Mouse (Mus musculus) lung, adult 18-20 months (tissue): Measurements from ENCODE around the gene Glyr1.
A peak's percentile ranks its signal among the peaks of the same experiment; 100 is the strongest.

Experiments
- DNase-seq, 2 experiments: peaks; one replicate each; pipeline ENCODE4 v3.0.0; 2022; ENCODE audit warnings: mixed read lengths in 2 of 2

Glyr1 gene

DNA sequence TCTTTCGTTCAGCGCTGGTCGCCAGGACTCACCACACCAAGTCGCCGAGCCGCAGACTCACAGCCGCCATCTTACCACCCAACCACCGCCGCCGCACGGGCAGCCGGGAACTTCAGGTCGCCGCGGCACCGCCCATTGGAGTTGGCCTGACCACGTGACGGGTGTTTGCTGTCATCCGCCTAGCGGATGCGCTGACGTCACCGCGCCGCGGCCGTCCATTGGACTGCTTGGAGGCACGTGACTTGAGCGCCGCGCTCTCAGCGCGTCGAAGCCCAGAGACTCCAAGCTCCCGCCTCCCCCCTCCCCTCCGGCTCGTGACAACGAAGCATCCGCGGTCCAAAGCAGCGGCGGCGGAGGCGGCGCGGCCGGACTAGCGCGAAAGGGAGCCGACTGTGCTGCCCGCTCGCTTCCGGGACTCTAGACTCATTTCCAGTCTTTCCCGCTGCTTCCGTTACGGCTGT is at the start of gene Glyr1, which contains the start of gene Ubn1:
Glyr1 (minus strand) TSS at position 90 of the 461 bp plus-strand sequence.
Ubn1 (plus strand) TSS at position 284 of the 461 bp plus-strand sequence.
- peak; percentile 99 to 100 for DNase-seq

DNA sequence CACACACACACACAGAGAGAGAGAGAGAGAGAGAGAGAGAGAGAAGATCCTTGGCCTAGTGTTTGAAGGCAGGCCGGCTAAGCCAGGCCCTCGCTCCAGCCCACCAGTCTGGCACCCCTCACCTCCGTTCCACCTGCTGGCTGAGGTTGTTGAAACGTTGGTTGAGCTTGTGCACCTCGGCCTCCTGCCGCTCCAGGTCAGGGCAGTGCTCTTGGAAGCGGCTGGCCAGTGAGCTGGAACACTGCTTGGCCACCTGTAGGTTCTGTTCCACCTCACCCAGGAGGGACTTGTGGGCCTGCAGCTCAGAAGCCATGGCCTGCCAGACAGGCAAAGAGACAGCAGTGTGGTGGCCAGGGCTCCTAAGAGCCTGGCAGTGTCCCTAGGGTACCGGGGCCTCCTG is 46.8 kb upstream of the Glyr1 start:
- no peak for DNase-seq

DNA sequence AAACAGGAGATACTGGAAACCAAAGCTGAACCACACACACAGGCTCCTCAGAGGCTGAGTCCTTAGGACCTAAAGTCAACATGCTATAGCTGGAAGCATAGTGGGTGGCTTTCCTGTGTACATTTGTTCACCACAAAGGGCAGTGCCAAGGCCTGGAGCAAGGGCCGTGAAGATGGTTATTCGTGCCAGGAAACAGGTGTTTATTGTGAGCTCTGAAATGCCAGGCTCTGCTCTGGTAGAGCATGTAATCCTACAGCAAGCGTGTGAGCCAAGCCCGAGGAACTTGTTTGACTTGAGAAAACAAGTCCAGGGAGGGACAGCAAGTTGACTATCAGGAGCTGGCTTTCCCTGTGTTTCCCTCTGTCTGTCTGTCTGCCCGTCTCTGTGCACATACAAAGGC is 43.6 kb upstream of the Glyr1 start:
- peak; percentile 22 to 34 for DNase-seq

DNA sequence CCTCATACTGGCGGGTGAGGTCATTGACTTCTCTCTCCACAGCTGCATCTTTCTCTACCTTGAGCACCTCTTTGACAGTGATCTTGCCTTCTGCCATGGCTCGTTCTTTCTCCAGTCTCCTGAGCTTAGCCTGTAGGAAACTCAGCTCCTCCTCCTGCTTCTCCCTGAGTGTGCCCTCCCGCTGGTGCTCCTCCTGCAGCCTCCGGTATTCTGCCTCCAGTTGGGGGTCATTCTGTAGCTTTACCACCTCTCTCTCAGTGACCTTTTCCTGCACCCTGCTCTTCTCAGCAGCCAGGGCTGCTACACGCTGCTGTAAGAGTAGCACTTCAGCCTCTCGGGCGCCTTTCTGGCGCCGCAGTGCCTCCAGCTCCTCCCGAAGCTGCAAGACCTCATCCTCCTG is 39.4 kb upstream of the Glyr1 start:
- DNase-seq, result no peak

DNA sequence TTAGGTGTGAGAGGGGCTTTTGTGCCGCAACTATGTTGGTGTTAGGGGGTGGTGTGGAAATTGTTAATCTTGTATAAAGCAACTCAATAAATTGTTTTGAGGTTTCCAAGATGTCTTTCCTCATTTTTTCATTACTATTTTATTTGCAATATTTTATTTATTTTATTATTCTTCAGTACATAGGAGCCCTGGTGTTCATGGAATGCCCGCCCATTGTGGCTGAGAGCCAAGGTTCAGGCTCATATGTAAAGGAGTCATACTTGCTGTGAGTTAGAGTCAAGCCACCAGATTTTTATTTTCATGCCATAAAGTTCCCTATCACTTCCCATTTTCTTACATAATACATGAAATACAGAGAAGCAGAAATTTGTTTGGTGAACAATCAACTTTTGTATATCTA is 36.5 kb upstream of the Glyr1 start:
- no peak for DNase-seq

DNA sequence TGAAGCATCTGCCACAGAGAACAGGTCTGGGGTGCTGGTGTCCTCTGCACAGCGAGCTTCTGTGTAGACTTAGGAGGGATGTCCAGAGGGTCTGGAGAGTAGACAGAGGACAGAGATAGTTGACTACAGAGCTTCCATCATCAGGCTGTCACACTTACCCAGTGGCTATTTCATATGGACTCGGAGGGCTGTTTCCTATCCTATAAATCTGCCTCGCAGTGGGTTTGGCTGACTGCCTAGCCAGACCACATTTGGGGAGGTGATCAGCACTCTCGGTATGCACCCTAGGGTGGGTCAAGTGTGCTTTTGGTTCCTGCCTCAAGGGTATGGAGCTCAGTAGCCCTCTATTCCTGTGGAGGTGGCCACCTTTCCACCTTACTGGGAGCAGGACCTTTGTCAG is 35.5 kb upstream of the Glyr1 start:
- no peak for DNase-seq

DNA sequence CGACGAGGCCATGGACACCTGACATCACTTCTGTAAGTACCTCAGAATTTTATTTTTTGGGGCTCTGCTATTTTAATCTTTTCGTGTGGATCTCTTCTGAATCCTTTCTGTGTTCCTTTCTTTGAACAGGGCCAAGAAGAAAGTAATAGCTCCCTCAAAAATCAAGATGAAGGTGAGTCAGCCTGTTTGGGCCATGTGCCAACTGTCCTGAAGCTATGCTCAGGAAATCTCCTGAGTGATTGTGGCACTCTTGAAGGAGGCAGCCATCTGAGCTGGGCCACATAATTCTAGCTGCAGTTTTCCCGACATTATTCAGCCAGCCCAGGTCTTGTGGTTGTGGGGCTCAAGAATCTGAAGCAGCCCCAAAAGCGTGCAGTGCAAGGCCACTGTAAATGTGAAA is 24.7 kb upstream of the Glyr1 start:
- DNase-seq, result peak in 1 of 2 experiments; percentile 15

DNA sequence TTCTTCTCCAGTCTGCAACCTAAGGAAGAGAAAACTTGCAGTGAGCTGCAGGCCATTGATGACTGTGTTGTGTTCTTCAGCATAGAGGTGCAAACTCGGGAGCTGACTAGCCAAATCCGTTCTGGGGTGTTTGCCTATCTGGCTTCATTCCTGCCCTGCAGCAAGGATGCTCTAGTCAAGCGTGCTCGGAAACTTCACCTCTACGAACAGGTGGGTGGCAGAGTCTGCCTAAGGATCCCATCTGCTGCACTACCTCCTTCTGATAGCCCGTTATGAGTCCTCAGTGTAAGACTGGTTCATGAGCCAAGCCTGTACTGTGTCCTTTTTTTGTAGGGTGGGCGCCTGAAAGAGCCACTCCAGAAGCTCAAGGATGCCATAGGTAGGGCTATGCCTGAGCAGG is 22.3 kb upstream of the Glyr1 start:
- DNase-seq, result no peak

DNA sequence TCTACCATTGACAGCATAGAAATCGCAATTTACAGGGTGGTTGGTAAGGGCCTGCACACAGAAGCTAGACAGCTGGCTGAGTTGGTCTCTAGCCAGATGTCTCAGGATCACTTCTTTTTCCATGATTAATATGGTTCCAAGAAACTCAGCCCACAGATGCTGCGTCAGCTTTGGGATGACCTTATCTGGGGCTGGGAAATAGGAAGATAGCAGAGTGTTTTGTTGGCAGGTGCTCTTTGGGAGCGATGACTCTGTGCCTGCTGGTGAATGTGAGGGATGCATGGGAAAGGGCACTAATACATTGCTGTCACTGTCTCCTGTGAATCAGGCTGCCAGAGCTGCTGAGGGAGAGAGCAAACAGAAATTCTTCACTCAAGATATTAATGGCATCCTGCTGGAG is 20.7 kb upstream of the Glyr1 start:
- peak in 1 of 2 experiments; percentile 18 for DNase-seq

DNA sequence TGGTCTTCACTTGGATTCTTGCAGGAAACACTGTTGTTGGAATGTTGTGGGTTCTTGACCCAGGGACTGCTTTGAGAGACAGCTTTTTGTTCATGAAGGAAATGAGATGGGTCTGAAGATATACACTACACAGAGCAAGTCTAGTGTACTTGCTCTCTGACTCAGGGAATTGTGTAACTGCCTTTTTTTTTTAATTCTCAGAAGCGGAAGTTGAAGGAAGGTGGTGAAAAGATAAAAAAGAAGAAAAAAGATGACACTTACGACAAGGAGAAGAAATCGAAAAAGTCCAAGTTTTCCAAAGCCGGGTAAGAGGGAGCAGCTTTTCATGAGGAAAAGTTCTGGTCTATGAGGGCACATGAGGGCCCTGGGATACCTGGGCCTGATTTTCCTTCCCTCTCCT is 13.8 kb upstream of the Glyr1 start:
- no peak for DNase-seq

DNA sequence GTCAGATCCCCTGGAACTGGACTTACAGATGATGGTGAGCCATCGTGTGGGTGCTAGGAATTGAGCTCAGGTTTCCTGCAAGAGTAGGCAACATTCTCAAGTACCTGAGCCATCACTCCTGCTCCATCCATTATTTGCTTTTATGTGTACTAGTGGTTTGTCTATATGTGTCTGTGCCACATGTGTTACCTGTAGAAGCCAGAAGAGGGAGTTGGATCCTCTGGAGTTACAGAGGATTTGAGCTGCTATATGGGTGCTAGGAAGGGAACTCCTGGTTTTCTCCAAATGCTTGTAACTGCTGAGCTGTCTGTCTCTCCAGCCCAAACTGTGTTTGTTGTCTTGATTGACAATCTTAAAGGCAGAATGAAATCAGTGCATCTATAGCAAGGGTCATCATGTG is 8.5 kb upstream of the Glyr1 start:
- no peak for DNase-seq

DNA sequence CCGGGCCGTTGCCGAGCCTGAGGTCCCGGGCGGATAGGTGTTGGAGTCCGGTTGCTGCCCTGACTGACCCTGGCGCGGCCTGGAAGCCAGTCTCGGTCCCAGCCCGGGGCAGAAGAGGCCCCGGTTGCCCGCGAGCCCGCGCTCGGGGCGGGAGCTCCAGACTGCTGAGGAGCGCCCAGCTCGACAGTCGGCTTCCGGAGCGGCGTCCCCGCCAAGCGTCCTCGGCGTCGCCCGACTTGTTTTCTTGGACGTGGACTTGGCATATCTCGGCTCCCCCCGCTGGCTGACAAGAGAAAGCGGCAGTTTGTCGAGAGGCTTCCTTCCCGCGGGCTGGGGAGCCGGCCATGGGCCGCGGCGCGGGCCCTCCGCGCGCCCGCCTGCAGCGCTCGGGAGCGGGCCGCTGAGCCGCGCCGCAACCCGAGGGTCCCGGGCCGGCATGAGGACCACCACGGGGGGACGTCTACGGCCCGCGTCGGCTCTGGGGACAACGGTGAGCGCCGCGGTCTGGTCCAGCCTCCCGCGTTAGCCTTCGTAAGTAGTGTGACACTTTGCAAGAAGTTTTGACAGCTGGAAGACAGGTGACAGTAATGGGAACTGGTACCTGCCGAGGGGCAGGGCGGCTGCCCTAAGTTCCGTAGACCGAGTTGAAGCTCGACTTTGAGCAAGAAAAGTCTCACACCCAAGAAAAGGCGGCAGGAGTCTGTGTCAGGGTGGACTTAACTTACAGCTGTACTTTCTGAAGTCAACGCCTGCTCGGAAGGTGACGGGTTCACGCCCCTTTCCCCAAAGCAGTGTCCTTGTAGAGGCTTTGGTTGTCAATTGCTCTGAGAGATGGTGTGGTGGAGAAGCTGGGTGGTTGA is 818 bp upstream of the Glyr1 start:
- peak; percentile 82 to 84 for DNase-seq

DNA sequence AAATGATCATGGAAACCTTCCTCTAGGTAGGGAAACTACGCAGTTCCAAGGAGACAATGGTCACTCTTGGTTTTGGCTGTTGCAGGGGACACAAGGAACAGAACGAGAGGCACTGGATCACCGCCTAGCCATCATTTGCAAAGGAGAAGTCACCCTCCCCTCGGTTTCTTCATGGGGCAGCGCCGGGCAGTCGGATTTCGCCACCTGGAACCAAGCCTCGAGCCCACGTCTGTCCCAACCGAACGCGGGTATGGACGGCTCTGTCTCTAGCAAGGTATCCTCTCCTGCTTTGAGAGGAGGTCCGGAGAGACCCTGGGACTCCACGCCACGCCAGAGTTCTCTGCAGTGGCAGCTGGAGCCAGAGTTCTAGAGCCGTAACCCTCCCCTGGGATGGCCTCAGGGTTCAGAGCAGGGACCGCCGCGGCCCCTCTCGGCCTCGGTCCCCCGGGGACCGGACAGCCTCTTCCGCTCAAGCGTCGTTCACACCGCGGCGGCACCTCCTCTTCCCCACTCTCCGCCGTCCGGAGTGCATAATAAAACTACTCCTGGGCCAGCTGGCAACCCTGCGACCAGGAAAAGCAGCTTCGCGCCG is 385 bp downstream of the Glyr1 start:
- peak in 1 of 2 experiments; percentile 23 for DNase-seq

DNA sequence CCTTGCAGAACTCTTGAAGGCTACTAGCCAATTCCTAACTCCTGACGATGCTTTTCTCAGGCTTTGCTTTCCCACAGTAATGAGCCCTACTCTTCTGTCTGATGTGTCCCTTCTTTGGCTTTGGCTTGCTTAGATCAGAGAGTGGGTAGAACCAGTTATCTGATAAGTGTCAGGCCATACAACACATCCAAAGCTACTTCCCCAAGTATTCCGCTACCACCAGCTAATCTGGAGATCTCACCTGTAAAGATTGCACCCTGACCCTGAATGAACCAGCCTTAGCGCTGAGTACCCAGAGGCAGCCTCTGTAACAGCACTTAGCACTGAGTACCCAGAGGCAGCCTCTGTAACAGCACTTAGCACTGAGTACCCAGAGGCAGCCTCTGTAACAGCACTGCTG is 4.3 kb downstream of the Glyr1 start:
- no peak for DNase-seq

DNA sequence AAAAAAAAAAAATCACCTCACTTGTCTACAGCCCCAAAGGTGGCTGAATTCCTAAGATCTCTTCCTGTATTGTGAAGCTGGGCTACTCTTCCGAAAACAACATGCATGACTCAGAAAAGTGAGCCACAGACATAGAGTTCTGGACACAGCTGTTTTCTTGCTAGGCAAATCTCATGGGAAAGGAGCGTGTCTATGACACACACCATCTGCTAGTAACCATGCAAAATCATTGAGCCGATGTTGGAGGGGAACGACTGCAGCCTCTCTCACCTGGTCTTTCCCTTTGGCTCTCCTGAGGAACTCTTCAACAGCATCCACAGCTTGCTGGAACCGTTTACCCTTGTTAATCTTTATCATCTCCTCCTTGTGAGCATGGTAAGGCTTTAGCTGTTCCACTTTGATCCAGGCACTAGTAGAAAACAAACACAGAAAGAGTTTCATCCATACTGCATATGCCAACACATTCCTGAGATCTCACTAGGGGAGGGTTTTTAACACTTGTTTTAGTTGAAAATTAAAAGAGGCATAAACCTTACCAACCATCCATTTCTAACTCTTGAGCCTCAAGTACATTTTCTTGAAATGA is 12.9 kb downstream of the Glyr1 start:
- DNase-seq, result no peak

DNA sequence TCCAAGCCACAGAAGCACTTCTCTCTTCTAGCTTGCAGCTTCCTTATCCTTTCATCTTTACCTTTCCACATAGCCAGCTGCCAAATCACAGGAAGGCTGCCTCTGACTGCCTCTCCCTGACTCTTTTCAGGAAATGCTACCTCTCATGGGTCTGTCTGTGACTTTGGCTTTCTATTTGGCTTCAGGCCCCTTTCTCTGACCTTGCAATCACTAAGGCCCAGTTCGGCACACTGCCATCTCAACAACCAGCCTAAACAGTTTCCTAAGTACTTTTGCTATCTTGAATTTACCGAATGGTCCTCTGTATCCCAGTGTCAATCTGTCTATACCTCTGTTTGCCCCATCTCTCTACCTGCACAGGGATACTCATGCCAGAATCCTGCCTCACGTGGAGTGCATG is 14.1 kb downstream of the Glyr1 start:
- DNase-seq, result no peak

DNA sequence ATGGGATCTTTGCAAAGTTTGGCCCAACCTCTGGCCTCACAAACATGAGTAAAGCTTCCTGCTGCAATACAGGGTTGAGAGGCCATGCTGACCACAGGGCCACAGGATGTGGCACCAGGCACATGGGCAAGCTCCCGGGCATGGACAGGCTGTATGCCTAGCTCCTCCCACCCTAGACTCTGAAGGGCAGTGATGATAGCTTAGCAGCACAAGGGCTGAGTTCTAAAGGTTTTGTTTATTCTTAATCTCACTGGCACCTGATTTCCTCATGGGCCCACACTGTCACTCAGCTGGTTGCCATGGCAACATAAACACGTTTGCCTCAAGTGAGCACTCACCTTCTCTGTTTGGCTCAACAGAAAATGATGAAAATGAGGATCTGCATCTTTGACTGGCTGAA is 19.8 kb downstream of the Glyr1 start:
- peak; percentile 68 to 79 for DNase-seq

DNA sequence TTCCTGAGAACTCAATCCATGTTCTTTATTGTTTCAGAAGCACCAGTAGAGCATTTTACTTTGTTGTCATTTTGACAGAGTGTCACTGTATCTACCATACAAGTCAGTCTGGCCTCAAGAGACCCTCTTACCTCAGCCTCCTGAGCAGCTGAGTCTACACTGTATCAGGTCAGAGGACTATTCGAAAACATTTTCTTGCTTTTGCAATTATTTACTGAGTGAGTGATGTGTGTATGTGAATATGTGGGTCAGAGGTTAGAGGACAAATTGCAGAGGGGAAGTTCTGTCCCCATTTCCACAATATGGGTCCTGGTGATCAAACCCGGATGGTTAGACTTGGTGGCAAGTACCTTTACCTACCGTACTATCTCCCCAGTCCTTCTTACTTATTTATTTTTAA is 25.6 kb downstream of the Glyr1 start:
- DNase-seq, result no peak

DNA sequence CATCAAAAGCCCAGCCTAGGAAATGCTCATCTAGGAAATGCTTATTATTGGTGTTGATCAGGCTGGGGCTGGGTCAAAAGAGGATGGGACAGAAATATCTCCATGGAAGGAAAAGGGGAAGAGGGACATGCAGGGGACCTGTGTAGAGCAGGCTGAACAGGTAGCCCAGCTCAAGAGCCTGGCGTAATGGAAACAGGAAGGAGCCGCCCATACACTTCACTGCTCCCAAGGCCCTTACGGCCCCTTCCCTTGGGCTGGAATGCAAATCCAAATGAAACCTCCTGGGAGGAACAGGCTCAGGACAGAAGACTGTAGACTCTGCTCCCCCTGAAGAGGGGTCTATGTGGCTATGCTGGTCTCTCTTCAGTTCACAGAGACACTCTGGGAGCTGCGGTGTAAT is 35.1 kb downstream of the Glyr1 start:
- DNase-seq, result peak; percentile 37 to 47

DNA sequence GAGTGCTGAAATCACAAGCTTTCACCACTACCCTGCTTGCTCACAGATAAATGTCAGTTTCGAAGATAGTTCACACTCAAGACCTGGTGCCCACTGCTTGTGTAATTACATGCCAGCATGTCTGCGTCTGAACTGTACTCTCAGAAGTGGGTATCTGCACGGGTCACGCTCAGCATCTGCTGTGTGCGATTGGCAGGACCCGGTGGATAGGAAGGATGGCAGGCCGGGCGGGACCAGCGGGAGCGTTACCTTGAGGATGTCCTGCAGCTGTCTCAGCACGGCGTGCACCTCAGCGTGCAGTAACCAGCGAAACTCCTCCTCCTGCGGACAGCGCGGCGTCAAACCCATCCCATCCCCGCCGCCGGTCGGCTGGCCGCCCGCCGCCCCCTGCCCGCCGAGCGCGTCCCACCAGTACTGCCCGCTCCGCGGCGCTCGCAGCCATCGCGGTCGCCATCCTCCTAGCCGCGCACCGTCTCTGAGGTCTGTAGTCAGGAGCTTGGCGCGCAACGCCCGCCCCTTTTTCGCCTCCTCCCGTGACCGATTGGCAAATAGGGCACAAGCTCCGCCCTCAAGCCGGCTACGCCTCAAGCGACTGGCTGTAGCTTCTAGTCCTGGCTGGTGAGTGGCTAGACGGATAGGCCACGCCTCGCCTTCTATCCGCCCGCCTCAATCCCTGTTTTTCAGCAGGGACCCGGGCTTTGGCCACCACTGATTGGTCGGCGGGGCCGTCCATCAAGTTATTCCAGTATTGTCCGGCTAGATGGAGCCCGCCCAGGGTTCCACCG is 36.4 kb downstream of the Glyr1 start, which contains the start of gene Rogdi:
Rogdi (minus strand) TSS at position 500 of the 785 bp plus-strand sequence.
- peak; percentile 99 to 100 for DNase-seq

DNA sequence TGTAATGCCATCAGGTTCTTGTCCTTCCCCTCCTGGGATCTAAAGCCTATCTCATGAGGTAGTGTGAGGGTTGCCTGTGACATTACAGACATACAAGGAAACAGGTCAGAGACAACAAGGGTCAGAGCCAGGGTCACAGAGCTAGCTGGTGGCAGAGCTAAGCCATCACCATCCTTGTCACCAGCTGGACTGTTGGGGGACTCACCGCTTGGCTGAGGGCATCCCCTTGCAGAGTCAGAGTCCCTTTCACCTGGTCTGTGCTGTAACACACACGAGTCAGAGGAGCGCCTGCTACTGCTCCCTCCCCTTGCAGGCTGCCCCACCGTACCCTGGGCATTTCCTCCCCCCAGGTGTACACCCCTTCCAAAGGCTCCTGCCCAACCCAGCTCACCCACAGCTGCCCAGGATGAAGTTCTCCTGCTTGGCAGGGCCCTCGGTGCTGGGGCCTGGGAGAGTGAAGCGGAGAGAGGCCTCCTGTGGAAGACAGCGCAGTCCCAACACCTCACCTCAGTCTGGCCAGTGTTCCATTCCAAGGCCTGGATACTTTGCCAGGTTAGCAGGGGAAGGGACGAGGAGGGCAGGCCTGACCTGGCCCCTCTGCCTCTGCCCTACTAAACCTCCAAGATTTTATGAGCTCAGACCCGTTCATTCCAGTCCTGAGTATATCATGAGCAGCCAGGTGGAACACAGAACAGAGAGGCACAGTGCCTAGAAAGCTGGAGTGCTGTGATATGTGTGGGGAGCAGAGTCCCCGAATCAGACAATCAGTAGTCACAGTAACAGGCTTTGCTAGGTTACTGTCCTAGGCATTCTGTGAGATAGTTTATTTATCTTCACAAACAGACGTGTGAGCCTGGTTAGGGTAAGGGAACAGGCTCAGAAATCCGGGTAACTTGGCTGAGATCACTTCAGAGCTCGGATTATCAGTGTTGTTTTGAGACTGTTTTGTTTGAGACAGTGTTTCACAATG is 37.3 kb downstream of the Glyr1 start:
- DNase-seq, result peak in 1 of 2 experiments; percentile 7

DNA sequence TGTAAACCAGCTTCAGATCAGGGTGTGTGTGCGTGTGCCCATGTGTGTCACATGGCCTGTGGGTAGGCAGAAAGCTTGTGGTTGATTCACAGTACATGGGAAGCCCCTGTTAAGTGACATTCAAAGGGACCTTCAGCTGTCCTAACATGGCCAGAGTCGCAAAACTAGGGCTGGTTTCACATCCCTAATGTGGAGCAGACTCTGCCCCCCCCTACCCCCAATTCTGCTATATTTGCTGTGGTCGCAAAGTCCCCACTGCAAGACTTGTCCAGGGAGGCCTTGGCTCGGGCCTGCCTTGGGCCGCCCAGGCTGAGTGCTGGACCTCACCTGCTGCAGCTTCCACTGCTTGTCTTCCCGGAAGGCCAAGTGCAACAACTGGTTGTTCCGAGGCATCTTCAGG is 38.4 kb downstream of the Glyr1 start:
- no peak for DNase-seq
